Mouse (Mus musculus) CH12.LX (cell line): ENCODE data around the gene Mcur1. TPM values are rescaled to one million over a fixed set of nuclear protein-coding genes. Genes with fewer than 3 reads are reported as not detected.
A peak's percentile ranks its signal among the peaks of the same experiment; 100 is the strongest.

ENCODE experiments used
- DNase-seq: peaks from one replicate; pipeline ENCODE4 v3.0.0-alpha.2; 2013; ENCODE audit errors: extremely low read depth
- H3K27ac ChIP-seq: 2 replicates; pipeline ENCODE4 v1.5.1; 2012; ENCODE audit warnings: low read depth, mild to moderate bottlenecking, control low read depth, moderate library complexity; ENCODE audit not compliant: insufficient read depth
- H3K27me3 ChIP-seq: replicated peaks from 2 replicates; pipeline ENCODE3; 2012; ENCODE audit warnings: inconsistent platforms
- H3K36me3 ChIP-seq, 2 experiments: replicated peaks in 1 of 2; 2 replicates each; pipeline versions ENCODE3 to v1.6.1; 2012; ENCODE audit warnings: inconsistent platforms in 1 of 2, low read length in 1 of 2, mild to moderate bottlenecking in 1 of 2, mixed read lengths in 1 of 2, moderate library complexity in 1 of 2; ENCODE audit not compliant: control insufficient read depth in 1 of 2, insufficient read depth in 1 of 2
- H3K4me1 ChIP-seq, 2 experiments: 2 replicates each; pipeline ENCODE4 v1.6.1; 2012; ENCODE audit warnings: inconsistent platforms in 1 of 2, moderate library complexity in 1 of 2; ENCODE audit not compliant: insufficient read depth in 2 of 2, control insufficient read depth in 1 of 2
- H3K4me2 ChIP-seq: 2 replicates; pipeline ENCODE4 v1.6.1; 2012; ENCODE audit warnings: low read depth, mild to moderate bottlenecking, control low read depth; ENCODE audit not compliant: poor library complexity, insufficient read depth, severe bottlenecking
- H3K4me3 ChIP-seq, 3 experiments: fragments of 150-350 bp in 1 of 3; sonication (generic) in 1 of 3; replicated peaks in 1 of 3; 2 replicates each; pipeline versions ENCODE3 to v1.5.1; 2011 to 2012; ENCODE audit warnings: low read depth in 2 of 3, low read length in 2 of 3, mild to moderate bottlenecking in 2 of 3, moderate library complexity in 2 of 3, control low read depth in 1 of 3, improper control_type of control experiment in 1 of 3, inconsistent platforms in 1 of 3, mixed read lengths in 1 of 3; ENCODE audit not compliant: poor library complexity in 1 of 3
- H3K79me2 ChIP-seq: replicated peaks from 2 replicates; pipeline ENCODE4 v1.6.1; 2012; ENCODE audit warnings: mild to moderate bottlenecking, moderate library complexity; ENCODE audit not compliant: control insufficient read depth, poor library complexity, insufficient read depth, severe bottlenecking; ENCODE audit errors: extremely low read depth
- H3K9ac ChIP-seq: 2 replicates; pipeline ENCODE4 v1.6.1; 2012; ENCODE audit warnings: low read depth, mild to moderate bottlenecking, control low read depth, moderate library complexity; ENCODE audit not compliant: insufficient read depth
- H3K9me3 ChIP-seq: replicated peaks from 2 replicates; pipeline ENCODE3; 2012; ENCODE audit warnings: low read length, inconsistent platforms, mixed read lengths
- BHLHE40 ChIP-seq: IDR thresholded peaks from 2 replicates; pipeline ENCODE4 v1.6.1; 2011; ENCODE audit warnings: mild to moderate bottlenecking, low read depth, low read length, improper control_type of control experiment
- CTCF ChIP-seq, 2 experiments: IDR thresholded peaks in 1 of 2; conservative IDR thresholded peaks in 1 of 2; 2 replicates each; pipeline ENCODE4 v1.5.1; 2011 to 2012; ENCODE audit warnings: low read depth in 2 of 2, low read length in 2 of 2, improper control_type of control experiment in 1 of 2, inconsistent platforms in 1 of 2, mild to moderate bottlenecking in 1 of 2, moderate library complexity in 1 of 2
- ELF1 ChIP-seq: IDR thresholded peaks from 2 replicates; pipeline ENCODE4 v1.6.1; 2014; ENCODE audit warnings: low read depth, mild to moderate bottlenecking, inconsistent platforms, low read length, improper control_type of control experiment
- GABPA ChIP-seq: IDR thresholded peaks from 2 replicates; pipeline ENCODE4 v1.6.1; 2012; ENCODE audit warnings: low read depth, low read length, improper control_type of control experiment, inconsistent platforms; ENCODE audit not compliant: insufficient replicate concordance
- HCFC1 ChIP-seq: IDR thresholded peaks from 2 replicates; pipeline ENCODE4 v1.6.1; 2012; ENCODE audit warnings: low read depth, mild to moderate bottlenecking, inconsistent platforms, low read length, improper control_type of control experiment
- IRF4 ChIP-seq: IDR thresholded peaks from 2 replicates; pipeline ENCODE4 v1.6.1; 2014; ENCODE audit warnings: low read depth, mild to moderate bottlenecking, inconsistent platforms, low read length, improper control_type of control experiment
- MAFK ChIP-seq: IDR thresholded peaks from 2 replicates; pipeline ENCODE4 v1.6.1; 2011; ENCODE audit warnings: low read length, improper control_type of control experiment; ENCODE audit not compliant: insufficient replicate concordance
- MAX ChIP-seq: IDR thresholded peaks from 2 replicates; pipeline ENCODE4 v1.6.1; 2011; ENCODE audit warnings: low read length, improper control_type of control experiment
- MAZ ChIP-seq: IDR thresholded peaks from 2 replicates; pipeline ENCODE4 v1.6.1; 2012; ENCODE audit warnings: low read depth, mild to moderate bottlenecking, inconsistent platforms, low read length, improper control_type of control experiment, moderate library complexity
- MXI1 ChIP-seq: IDR thresholded peaks from 2 replicates; pipeline ENCODE4 v1.6.1; 2011; ENCODE audit warnings: mild to moderate bottlenecking, low read depth, low read length, improper control_type of control experiment
- MYC ChIP-seq: IDR thresholded peaks from 2 replicates; pipeline ENCODE4 v1.6.1; 2011; ENCODE audit warnings: low read depth, mild to moderate bottlenecking, improper control_type of control experiment, low read length
- NELFE ChIP-seq: IDR thresholded peaks from 2 replicates; pipeline ENCODE4 v1.6.1; 2011; ENCODE audit warnings: low read depth, low read length, improper control_type of control experiment
- NRF1 ChIP-seq: IDR thresholded peaks from 2 replicates; pipeline ENCODE4 v1.6.1; 2014; ENCODE audit warnings: low read depth, mild to moderate bottlenecking, inconsistent platforms, low read length, improper control_type of control experiment, moderate library complexity
- PAX5 ChIP-seq: IDR thresholded peaks from 2 replicates; pipeline ENCODE4 v1.6.1; 2012; ENCODE audit warnings: low read length, inconsistent platforms, mixed read lengths
- POLR2A ChIP-seq: IDR thresholded peaks from 2 replicates; pipeline ENCODE4 v1.6.1; 2011; ENCODE audit warnings: low read depth, mild to moderate bottlenecking, improper control_type of control experiment, low read length
- POLR2AphosphoS2 ChIP-seq: IDR thresholded peaks from 2 replicates; pipeline ENCODE4 v1.6.1; 2011; ENCODE audit warnings: low read depth, low read length, improper control_type of control experiment
- RAD21 ChIP-seq: IDR thresholded peaks from 2 replicates; pipeline ENCODE4 v1.6.1; 2011; ENCODE audit warnings: low read depth, mild to moderate bottlenecking, low read length, improper control_type of control experiment, moderate library complexity
- RCOR1 ChIP-seq: conservative IDR thresholded peaks from 2 replicates; pipeline ENCODE4 v1.6.1; 2012; ENCODE audit warnings: low read depth, mild to moderate bottlenecking, inconsistent platforms, low read length, improper control_type of control experiment
- SIN3A ChIP-seq: IDR thresholded peaks from 2 replicates; pipeline ENCODE4 v1.6.1; 2012; ENCODE audit warnings: low read length, improper control_type of control experiment, inconsistent platforms
- SMC3 ChIP-seq: IDR thresholded peaks from 2 replicates; pipeline ENCODE4 v1.6.1; 2011; ENCODE audit warnings: low read depth, low read length, improper control_type of control experiment
- TCF12 ChIP-seq: IDR thresholded peaks from 2 replicates; pipeline ENCODE4 v1.6.1; 2014; ENCODE audit warnings: low read depth, mild to moderate bottlenecking, inconsistent platforms, low read length, improper control_type of control experiment
- UBTF ChIP-seq: IDR thresholded peaks from 2 replicates; pipeline ENCODE4 v1.6.1; 2012; ENCODE audit warnings: low read depth, mild to moderate bottlenecking, inconsistent platforms, low read length, improper control_type of control experiment, moderate library complexity
- ZKSCAN1 ChIP-seq: IDR thresholded peaks from 2 replicates; pipeline ENCODE4 v1.6.1; 2012; ENCODE audit warnings: low read depth, inconsistent platforms, low read length, improper control_type of control experiment, borderline replicate concordance
- ZNF384 ChIP-seq: IDR thresholded peaks from 2 replicates; pipeline ENCODE4 v1.6.1; 2012; ENCODE audit warnings: low read depth, low read length, improper control_type of control experiment, inconsistent platforms
- dilution Hi-C: fragments of 300-500 bp; cut with MboI; formaldehyde crosslinking; loops from 2 replicates; pipeline ENCODE4 v1.14.3; 2020; ENCODE audit warnings: low sequenced_read_pairs; ENCODE audit not compliant: extremely low pct_unique_long_range_greater_than_20kb, extremely low pct_ligation_motif_present
- in situ Hi-C: fragments of 300-500 bp; cut with MboI; formaldehyde crosslinking; loops from 3 replicates; pipeline ENCODE4 v1.14.3; 2019; ENCODE audit warnings: low sequenced_read_pairs, low pct_ligation_motif_present, low pct_unique_long_range_greater_than_20kb, mixed read lengths
- polyA plus RNA-seq: library from polyadenylated mRNA; unstranded; fragments of >175 nt; gene quantifications from 2 replicates; pipeline ENCODE4 v1.2.1, GENCODE M21; 2012; ENCODE audit warnings: low read depth; ENCODE audit not compliant: insufficient read length
- total RNA-seq, 2 experiments: library from RNA; depleted of rRNA; stranded (reverse); fragments of 300-350 nt in 1 of 2; fragments of >200 nt in 1 of 2; gene quantifications; 2 replicates each; pipeline ENCODE4 v1.2.3; 2012 to 2014

The Mcur1 gene
- total RNA-seq (2012; rRNA removed) = 4.7 and 5.7 TPM in 2 replicates
- total RNA-seq (2014; rRNA removed) = 6.3 TPM in 2 replicates
- 10.8 and 12.5 TPM in 2 replicates for polyA plus RNA-seq

- no peak for TF ChIP-seq MAZ
- TF ChIP-seq MAFK = no peak
- no peak for TF ChIP-seq GABPA
- no peak for TF ChIP-seq CTCF (conservative IDR thresholded peaks at IDR 0.05 in 1 of 2, IDR thresholded peaks at IDR 0.05 in 1 of 2; ENCODE audit: low read depth in 2 of 2, low read length in 2 of 2)
- peak; percentile 33 for TF ChIP-seq MXI1
- TF ChIP-seq RAD21 = no peak
- peak; percentile 16; the same call in 1 of the 2 replicates for TF ChIP-seq MAX
- 0 out of 2 replicates have a peak, but pooled peaks have one; percentile 37 for TF ChIP-seq NELFE
- no peak for TF ChIP-seq SMC3
- TF ChIP-seq POLR2A = peak; percentile 69; the same call in 1 of the 2 replicates
- 0 out of 2 replicates have a peak, but pooled peaks have one; percentile 47 for TF ChIP-seq TCF12
- TF ChIP-seq IRF4 = 0 out of 2 replicates have a peak, but pooled peaks have one; percentile 33
- 0 out of 2 replicates have a peak, but pooled peaks have one; percentile 2 for TF ChIP-seq BHLHE40
- TF ChIP-seq UBTF = no peak
- TF ChIP-seq MYC = no peak
- TF ChIP-seq ZNF384 = no peak
- peak; percentile 30; the same call in 1 of the 2 replicates for TF ChIP-seq SIN3A
- TF ChIP-seq ELF1 = peak; percentile 42; the same call in 1 of the 2 replicates
- TF ChIP-seq RCOR1 = no peak
- TF ChIP-seq PAX5 = no peak
- no peak for TF ChIP-seq POLR2AphosphoS2
- TF ChIP-seq HCFC1 = 0 out of 2 replicates have a peak, but pooled peaks have one; percentile 37
- no peak for TF ChIP-seq ZKSCAN1
- TF ChIP-seq NRF1 = peak; percentile 46
- peaks cover 0 to 28% of the 10 kb centered on the region in 2 experiments; a peak in 3 of 4 replicates for H3K4me1 ChIP-seq
- peaks cover 4 to 8% of the 10 kb centered on the region in 2 experiments for H3K36me3 ChIP-seq
- peak; percentile 89 for DNase-seq
- peak within 1 kb of the TSS; percentile 89 for H3K4me2 ChIP-seq
- H3K4me3 ChIP-seq = peak within 1 kb of the TSS; percentile 54 to 78 (median 71)
- H3K9me3 ChIP-seq = no peaks in the 10 kb centered on the region
- no peaks in the 10 kb centered on the region; the same call in 1 of the 2 replicates for H3K79me2 ChIP-seq
- H3K27ac ChIP-seq = peak within 1 kb of the TSS; percentile 69
- peaks cover 1% of the 10 kb centered on the region for H3K27me3 ChIP-seq
- dilution Hi-C loops (no loop called here), in situ Hi-C loops (loop anchor here (25.0 kb wide), 1 partner anchor 373 kb away; no protein-coding TSS in a partner anchor)
- H3K9ac ChIP-seq = peak within 1 kb of the TSS; percentile 66
Observed at GRCm38 (mm10) chr13:43559711-43560457, at the start of gene Mcur1. Gene Mcur1 (minus strand): TSS chr13:43560191.
